Mouse (Mus musculus) telencephalon, adult 2 months (tissue): ENCODE data around the gene Rhcg.

Source experiments
- DNase-seq: peaks from one replicate; pipeline ENCODE4 v3.0.0-alpha.2; 2011; ENCODE audit warnings: low read depth, low spot score

The Rhcg gene

GRCm38 (mm10) chr7:79617418-79617817 is at the start of gene Rhcg:
TSS of gene Rhcg (minus strand) at chr7:79617657.
- no peak for DNase-seq

DNA sequence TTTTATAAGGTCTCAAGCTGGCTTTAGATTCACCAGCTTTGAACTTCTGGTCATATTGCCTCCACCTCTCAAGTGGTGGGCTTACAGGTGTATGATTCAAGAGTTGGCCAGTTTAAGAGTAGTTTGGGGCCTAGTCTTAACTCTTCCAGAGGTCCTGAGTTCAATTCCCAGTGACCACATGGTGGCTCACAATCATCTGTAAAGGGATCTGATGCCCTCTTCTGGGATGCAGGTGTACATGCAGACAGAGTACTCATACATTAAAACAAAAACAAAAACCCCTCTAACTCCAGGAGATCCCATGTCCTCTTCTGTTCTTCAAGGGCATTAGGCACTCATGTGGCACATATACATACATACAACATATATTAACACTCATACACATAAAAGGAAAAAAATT is 49.2 kb upstream of the Rhcg start:
- DNase-seq: no peak

- DNase-seq: no peak
Measured at GRCm38 (mm10) chr7:79661253-79661890, 43.9 kb upstream of the Rhcg start.

GRCm38 (mm10) chr7:79660291-79661150 is 43.1 kb upstream of the Rhcg start:
- no peak for DNase-seq

- peak; percentile 95 for DNase-seq
Measured at GRCm38 (mm10) chr7:79659578-79660290, 42.3 kb upstream of the Rhcg start, which contains the start of gene Ticrr. TSS of gene Ticrr (plus strand) at chr7:79660196.

- DNase-seq: no peak
Measured at GRCm38 (mm10) chr7:79654586-79654985, 37.1 kb upstream of the Rhcg start.

GRCm38 (mm10) chr7:79654185-79654584 is 36.7 kb upstream of the Rhcg start:
- DNase-seq: no peak

DNA sequence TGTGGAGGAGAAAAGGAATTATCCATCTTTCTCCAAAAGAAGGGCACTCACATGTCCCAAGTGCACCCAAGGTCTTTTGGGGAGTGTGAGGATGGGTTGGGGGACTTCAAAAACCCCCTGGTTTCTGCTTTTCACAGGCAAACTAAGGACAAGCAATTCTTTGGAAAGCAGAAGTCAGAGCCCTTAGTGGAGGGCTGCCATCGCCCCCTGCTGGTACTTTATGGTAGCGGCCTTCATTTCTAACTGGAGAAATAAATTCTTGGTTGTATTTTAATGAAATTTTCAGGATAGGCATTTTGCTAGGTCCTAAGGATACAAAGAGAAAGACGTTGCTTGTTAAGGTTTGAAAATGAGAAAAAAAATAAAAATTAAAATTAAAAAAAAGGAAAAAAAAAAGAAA is 31.5 kb upstream of the Rhcg start:
- peak; percentile 5 for DNase-seq

GRCm38 (mm10) chr7:79647233-79647632 is 29.8 kb upstream of the Rhcg start:
- DNase-seq: no peak

GRCm38 (mm10) chr7:79631773-79632348 is 14.4 kb upstream of the Rhcg start:
- DNase-seq: no peak

DNA sequence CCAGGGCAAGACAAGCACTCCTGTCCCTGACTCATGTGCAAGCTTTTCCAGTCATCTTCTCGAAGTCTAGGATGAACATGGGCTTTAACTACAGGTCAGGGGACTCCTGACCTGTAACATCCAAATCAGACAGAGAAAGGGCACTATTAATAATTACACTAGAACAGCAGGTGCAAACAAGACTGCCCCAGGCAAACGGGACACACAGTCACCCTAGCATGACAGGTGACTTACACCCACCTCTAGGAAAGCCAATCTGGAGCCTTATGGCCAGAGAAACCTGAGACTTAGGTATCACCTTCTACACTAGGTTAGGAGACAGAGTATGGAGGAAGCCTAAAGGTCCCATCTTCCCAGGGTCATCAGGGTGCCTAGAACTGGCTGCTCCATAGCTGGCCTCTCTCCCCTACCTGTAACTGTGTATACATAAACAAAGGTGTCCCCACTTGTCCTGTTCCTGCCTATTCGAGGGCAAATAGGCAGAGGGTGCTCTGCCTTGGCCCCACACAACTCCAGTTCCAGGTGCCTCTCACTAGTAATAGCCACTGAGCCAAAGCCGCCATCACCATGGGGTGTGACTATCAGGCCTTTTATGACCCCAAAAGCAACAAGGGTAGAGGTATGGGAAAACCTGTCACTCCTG is 10.9 kb upstream of the Rhcg start:
- DNase-seq: no peak

GRCm38 (mm10) chr7:79626170-79626569 is 8.7 kb upstream of the Rhcg start:
- peak; percentile 16 for DNase-seq

GRCm38 (mm10) chr7:79623086-79623485 is 5.6 kb upstream of the Rhcg start:
- no peak for DNase-seq

- no peak for DNase-seq
Measured at GRCm38 (mm10) chr7:79619493-79619892, 2.0 kb upstream of the Rhcg start.

DNA sequence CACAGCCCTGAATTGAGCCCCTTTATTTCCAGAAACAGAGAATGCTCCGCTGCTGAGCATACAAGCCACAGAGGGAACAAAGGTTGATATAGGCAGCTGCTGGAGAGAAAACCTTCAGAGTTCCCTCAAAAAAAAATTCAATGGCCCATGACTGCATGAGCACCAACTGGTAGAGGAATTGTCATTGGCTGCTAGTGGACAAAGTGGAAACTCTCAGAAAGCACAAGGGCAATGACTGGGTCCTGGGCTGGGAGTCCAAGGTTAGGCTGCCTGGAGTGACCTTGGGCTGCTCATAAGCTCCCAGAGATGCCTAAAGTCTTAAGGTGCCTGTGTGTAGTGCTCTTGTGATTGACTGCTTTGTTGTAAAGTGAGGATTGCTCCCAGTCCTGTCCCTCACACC is 1.5 kb downstream of the Rhcg start:
- DNase-seq: no peak

- no peak for DNase-seq
Measured at GRCm38 (mm10) chr7:79615008-79615407, 2.4 kb downstream of the Rhcg start.

GRCm38 (mm10) chr7:79613314-79613713 is 4.1 kb downstream of the Rhcg start:
- no peak for DNase-seq

- no peak for DNase-seq
Measured at GRCm38 (mm10) chr7:79612783-79613182, 4.7 kb downstream of the Rhcg start.

GRCm38 (mm10) chr7:79611901-79612300 is 5.6 kb downstream of the Rhcg start:
- no peak for DNase-seq

DNA sequence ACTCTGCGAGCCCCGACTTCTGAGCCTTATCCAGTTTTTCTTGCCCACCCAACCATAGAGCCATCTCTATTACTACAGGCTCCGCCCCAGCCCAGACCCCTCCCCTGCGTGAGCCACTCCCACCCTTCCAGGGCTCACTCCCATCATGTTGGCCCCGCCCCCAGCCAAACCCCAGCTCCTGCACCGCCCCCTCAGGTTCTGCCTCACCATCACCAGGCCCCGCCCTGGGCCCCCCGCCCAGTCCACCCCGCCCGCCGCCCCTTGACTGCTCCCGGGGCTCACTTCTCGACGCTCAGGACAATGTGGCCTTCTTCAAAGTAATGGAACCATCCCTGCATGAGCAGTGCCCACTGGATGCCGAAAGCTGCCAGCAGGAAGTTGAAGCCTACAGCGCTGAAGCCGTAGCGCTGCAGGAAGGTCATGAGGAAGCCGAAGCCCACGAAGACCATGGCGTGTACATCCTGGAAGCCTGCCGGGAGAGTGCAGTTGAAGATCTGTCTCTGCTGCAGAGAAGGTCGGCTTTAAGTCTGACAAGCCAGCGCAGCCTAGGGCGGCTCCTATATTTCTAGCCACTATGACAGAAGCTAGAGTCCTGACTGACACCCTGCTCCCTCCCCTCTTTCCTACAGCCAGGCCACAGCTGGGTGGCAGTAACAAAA is 10.1 kb downstream of the Rhcg start:
- DNase-seq: no peak

- DNase-seq: no peak
Measured at GRCm38 (mm10) chr7:79606766-79607165, 10.7 kb downstream of the Rhcg start.
